Mouse (Mus musculus): ENCODE results near the gene Mindy4. TPM values are rescaled to one million over a fixed set of nuclear protein-coding genes. Genes with fewer than 3 reads are reported as not detected.

Mindy4 gene
- polyA plus RNA-seq, 1 experiment from 2014 or later, result 1.4 TPM

DNA sequence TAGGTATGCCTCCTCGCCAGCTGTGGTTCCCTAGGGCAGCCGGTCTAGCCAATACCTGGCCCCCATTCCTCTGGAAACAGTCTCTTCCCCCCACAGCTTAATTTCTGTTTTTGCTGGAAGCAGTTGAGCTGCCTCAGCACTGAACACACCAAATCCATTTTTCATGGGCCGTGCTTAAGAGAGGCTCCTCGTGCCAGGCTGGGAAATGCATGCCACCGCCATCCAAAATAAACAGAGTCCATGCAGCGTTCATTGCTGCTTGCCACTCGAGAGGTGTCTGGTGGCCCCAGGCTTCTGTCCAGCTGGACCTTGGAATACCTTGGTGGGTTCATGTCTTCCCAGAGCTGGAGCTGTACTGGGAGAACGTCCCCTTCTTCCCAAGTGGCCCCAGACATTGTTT is 77.8 kb downstream of the Mindy4 start:
- Histone ChIP-seq H3K36me3 (no peaks in the 10 kb centered on the region), H3K4me3 (replicated peaks) (no peak overlapping the region), H3K27me3 (no peaks in the 10 kb centered on the region), H3K4me2 (no peak overlapping the region), H3K4me1 (replicated peaks) (peaks cover 51% of the 10 kb centered on the region), H3K27ac (no peak overlapping the region), H3K9me3 (replicated peaks) (no peaks in the 10 kb centered on the region), H3K9ac (no peak overlapping the region)
- ATAC-seq (ENCODE audit: low read depth) (no peak), DNase-seq (no peak)
- WGBS (ENCODE audit: insufficient replicate concordance), result 83% methylated on average over 8 of the region's 8 CpGs

GRCm38 (mm10) chr6:55281687-55282086 is 78.5 kb downstream of the Mindy4 start:
- Histone ChIP-seq H3K9ac (no peak overlapping the region), H3K27ac (0 out of 2 replicates have a peak overlapping the region, but pooled peaks have one; percentile 16), H3K4me2 (no peak overlapping the region), H3K9me3 (replicated peaks) (no peaks in the 10 kb centered on the region), H3K4me3 (replicated peaks) (no peak overlapping the region), H3K27me3 (no peaks in the 10 kb centered on the region), H3K4me1 (replicated peaks) (peaks cover 44% of the 10 kb centered on the region), H3K36me3 (no peaks in the 10 kb centered on the region)
- ATAC-seq (ENCODE audit: low read depth), result no peak
- DNase-seq, result no peak
- 49% methylated on average over 7 of the region's 7 CpGs for WGBS (ENCODE audit: insufficient replicate concordance)

GRCm38 (mm10) chr6:55282348-55282747 is 79.2 kb downstream of the Mindy4 start:
- no peak overlapping the region for H3K27ac ChIP-seq
- WGBS (ENCODE audit: insufficient replicate concordance), result 77% methylated on average over 8 of the region's 8 CpGs
- DNase-seq (no peak), ATAC-seq (ENCODE audit: low read depth) (no peak)
- peaks cover 39% of the 10 kb centered on the region for H3K4me1 ChIP-seq (replicated peaks)
- no peaks in the 10 kb centered on the region for H3K27me3 ChIP-seq
- no peak overlapping the region for H3K9ac ChIP-seq
- no peak overlapping the region for H3K4me2 ChIP-seq
- no peak overlapping the region for H3K4me3 ChIP-seq (replicated peaks)
- no peaks in the 10 kb centered on the region for H3K36me3 ChIP-seq
- H3K9me3 ChIP-seq (replicated peaks), result no peaks in the 10 kb centered on the region

DNA sequence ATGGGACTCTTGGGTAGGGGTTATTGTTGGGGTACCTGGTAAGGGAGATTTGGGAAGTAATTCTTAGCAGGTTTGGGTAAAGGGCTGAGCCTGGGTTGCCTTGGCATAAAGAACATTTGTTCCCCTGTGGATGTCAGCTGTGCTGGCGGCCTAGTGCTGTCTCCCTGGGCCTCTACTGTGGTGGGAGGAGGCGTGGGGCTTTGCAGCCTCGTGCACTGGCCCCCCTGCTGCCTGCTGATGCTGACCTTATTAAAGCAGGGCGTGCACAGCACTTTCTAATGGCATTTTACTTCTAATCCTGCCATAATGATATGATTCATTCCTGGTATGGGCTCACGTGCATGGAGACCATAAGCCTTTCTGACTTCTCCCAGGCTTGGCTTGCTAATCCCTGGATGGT is 82.0 kb downstream of the Mindy4 start:
- no peak for DNase-seq
- Histone ChIP-seq H3K4me3 (replicated peaks) (no peak overlapping the region), H3K27ac (no peak overlapping the region), H3K9ac (no peak overlapping the region), H3K4me1 (replicated peaks) (peaks cover 20% of the 10 kb centered on the region), H3K4me2 (no peak overlapping the region), H3K9me3 (replicated peaks) (no peaks in the 10 kb centered on the region), H3K36me3 (no peaks in the 10 kb centered on the region), H3K27me3 (no peaks in the 10 kb centered on the region)
- whole genome bisulfite sequencing (ENCODE audit: insufficient replicate concordance), result 57% methylated on average over 5 of the region's 5 CpGs
- ATAC-seq (ENCODE audit: low read depth), result no peak

DNA sequence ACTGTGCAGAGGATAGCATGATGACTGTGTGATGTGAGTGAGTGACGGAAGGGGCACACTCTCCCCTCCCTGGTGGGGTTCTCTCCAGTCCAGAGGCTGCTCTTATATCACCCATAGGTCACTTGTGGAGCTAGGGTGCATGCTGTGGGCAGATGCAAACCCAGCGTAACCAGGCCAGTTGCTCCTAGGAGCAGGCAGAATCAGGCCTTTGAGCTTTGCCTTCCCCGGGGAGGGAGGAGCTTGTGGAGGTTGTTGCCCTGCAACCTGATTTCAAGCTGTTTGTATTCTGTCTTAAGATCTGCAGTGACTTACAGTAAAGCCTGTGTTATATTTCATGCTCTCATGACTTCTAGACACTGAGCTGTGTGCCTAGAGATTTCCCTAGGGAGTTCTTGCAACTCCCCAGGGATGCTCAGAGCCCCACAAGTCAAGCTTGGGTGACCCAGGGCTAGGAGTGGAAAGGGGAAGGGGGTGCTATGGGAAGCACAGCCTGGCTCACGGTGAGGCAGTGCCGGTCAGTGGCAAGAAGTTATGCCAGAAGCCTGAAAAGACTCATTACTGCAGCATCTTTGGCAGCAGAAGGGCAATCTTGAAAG is 84.9 kb downstream of the Mindy4 start:
- DNase-seq (no peak), ATAC-seq (ENCODE audit: low read depth) (peak; percentile 49)
- 70% methylated on average over 5 of the region's 5 CpGs for WGBS (ENCODE audit: insufficient replicate concordance)
- no peaks in the 10 kb centered on the region for H3K9me3 ChIP-seq (replicated peaks)
- H3K4me2 ChIP-seq, result no peak overlapping the region
- peaks cover 19% of the 10 kb centered on the region for H3K4me1 ChIP-seq (replicated peaks)
- no peak overlapping the region for H3K27ac ChIP-seq
- H3K9ac ChIP-seq, result no peak overlapping the region
- no peak overlapping the region for H3K4me3 ChIP-seq (replicated peaks)
- H3K36me3 ChIP-seq, result no peaks in the 10 kb centered on the region
- no peaks in the 10 kb centered on the region for H3K27me3 ChIP-seq

DNA sequence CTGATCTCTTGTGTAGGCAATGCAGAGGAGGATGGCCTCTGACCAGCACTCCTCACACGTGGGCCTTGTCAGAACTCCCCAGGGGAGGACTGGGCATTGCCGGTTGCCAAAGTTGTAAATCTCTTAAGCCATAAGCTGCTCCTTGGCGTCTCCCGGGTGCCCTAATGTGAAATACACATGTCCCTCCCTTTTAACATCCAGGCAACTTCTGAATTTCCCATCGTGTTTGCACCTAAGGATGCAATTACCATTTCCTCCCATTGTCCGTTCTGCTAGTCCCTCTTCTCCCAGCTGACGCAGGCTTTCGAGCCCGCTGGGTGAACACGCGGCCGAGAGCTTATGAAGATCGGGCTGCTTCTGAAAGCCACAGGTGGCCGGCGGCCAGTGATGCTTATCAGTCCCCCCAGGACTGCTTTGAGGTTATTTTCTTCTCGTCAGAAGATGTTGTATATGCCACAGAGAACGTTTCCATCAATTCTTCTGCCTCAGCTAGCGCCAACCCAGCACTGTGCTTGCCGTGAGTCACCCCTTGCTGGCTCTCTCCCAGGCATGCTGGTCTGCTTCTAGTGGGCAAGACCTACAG is 91.5 kb downstream of the Mindy4 start:
- DNase-seq (no peak), ATAC-seq (ENCODE audit: low read depth) (no peak)
- Histone ChIP-seq H3K27ac (no peak overlapping the region), H3K27me3 (no peaks in the 10 kb centered on the region), H3K4me2 (no peak overlapping the region), H3K9ac (no peak overlapping the region), H3K4me1 (replicated peaks) (peaks cover 24% of the 10 kb centered on the region), H3K9me3 (replicated peaks) (no peaks in the 10 kb centered on the region), H3K36me3 (no peaks in the 10 kb centered on the region), H3K4me3 (replicated peaks) (no peak overlapping the region)
- WGBS (ENCODE audit: insufficient replicate concordance), result 54% methylated on average over 19 of the region's 19 CpGs

DNA sequence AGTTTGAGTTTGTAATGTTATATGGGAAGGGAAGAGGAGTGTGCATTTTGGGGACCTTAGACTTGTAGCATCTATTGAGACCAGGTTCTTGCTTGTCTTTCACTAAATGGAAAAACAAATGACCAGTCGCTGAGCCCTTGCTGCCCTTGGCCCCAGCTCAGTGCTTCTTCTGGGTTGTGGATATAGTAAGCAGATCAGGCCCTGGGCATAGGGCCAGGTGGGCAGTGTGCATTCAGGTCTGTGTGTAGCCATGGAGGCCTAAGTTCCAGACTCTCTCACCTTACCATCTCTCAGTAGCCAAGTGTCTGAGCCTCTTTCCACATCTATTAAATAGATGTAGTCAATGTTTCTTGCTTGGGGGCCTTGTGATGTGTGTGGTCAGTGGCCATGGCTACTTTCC is 92.1 kb downstream of the Mindy4 start:
- Histone ChIP-seq H3K9ac (no peak overlapping the region), H3K36me3 (no peaks in the 10 kb centered on the region), H3K9me3 (replicated peaks) (no peaks in the 10 kb centered on the region), H3K27ac (no peak overlapping the region), H3K4me2 (no peak overlapping the region), H3K27me3 (no peaks in the 10 kb centered on the region), H3K4me1 (replicated peaks) (peaks cover 31% of the 10 kb centered on the region), H3K4me3 (replicated peaks) (no peak overlapping the region)
- ATAC-seq (ENCODE audit: low read depth) (no peak), DNase-seq (no peak)
- WGBS (ENCODE audit: insufficient replicate concordance), result 87% methylated on average over 1 of the region's 1 CpGs

DNA sequence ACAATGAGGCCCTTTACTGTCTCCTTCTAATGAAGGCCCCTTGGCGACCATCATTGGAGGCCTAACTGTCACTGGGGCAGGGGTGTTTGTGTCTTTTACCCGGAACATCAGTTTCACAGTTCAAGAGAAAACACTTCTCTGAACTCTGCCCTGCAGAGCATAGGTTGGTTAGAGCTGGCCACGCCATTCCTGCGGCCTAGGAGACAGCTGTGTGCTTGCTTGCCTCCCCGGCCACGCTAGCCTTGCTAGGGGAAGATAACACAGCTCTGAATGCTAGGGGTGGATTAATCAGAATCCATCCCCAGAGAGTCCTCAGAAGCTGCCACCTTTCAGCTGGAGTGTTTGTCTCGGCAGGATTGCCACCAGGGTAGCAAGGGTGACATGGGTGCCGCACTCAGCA is 96.3 kb downstream of the Mindy4 start:
- peak; percentile 22 for DNase-seq
- no peaks in the 10 kb centered on the region for H3K9me3 ChIP-seq (replicated peaks)
- no peak overlapping the region for H3K4me3 ChIP-seq (replicated peaks)
- no peak overlapping the region; the same call in 1 of the 2 replicates for H3K9ac ChIP-seq
- no peaks in the 10 kb centered on the region for H3K36me3 ChIP-seq
- no peaks in the 10 kb centered on the region for H3K27me3 ChIP-seq
- H3K4me2 ChIP-seq, result no peak overlapping the region
- H3K27ac ChIP-seq, result peak overlapping the region; percentile 8
- 31% methylated on average over 8 of the region's 8 CpGs for WGBS (ENCODE audit: insufficient replicate concordance)
- ATAC-seq (ENCODE audit: low read depth), result peak; percentile 83
- H3K4me1 ChIP-seq (replicated peaks), result peaks cover 38% of the 10 kb centered on the region

DNA sequence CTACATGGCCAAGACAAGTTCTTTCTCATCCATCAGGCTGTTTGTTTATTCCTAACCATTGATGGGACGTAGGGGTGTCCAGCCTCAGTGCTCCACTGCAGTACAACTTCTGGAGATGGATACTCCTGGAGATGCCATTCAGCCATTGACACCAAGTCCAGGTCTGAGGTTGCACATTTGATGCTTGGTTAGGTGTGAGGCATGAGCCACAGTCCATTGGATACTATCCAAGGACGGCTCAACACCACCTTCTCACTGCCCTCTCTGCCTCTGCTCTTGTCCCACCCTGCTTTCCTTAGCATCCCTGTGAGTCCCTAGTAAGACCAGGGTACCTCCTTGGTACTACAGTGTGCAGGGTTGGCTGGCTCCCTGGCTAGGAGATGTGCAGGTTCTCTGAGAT is 96.7 kb downstream of the Mindy4 start:
- WGBS (ENCODE audit: insufficient replicate concordance), result 72% methylated on average over 2 of the region's 2 CpGs
- H3K27me3 ChIP-seq, result no peaks in the 10 kb centered on the region
- H3K4me2 ChIP-seq, result no peak overlapping the region
- DNase-seq, result no peak
- peak; percentile 8 for ATAC-seq (ENCODE audit: low read depth)
- H3K4me1 ChIP-seq (replicated peaks), result peaks cover 35% of the 10 kb centered on the region
- no peak overlapping the region for H3K4me3 ChIP-seq (replicated peaks)
- H3K27ac ChIP-seq, result no peak overlapping the region
- H3K36me3 ChIP-seq, result no peaks in the 10 kb centered on the region
- no peaks in the 10 kb centered on the region for H3K9me3 ChIP-seq (replicated peaks)
- no peak overlapping the region for H3K9ac ChIP-seq

DNA sequence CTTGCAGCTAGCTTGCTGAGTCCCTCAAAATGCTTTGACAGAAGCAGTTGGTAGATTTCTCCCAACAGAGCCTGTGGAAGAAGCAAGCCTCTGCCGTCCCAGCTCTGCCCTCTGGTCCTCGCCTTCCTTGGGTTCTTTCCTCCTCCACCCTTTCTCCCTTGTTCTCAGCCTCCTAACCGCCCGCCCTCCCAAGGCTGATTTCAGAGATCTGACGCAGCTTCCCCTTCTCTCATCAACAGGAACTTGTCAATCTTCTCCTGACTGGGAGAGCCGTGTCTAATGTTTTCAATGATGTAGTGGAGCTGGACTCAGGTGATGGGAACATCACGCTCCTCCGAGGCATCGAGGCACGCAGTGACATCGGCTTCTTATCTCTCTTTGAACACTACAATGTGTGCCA is 97.5 kb downstream of the Mindy4 start:
- Histone ChIP-seq H3K36me3 (no peaks in the 10 kb centered on the region), H3K4me1 (replicated peaks) (peaks cover 35% of the 10 kb centered on the region), H3K4me3 (replicated peaks) (no peak overlapping the region), H3K9me3 (replicated peaks) (no peaks in the 10 kb centered on the region), H3K4me2 (no peak overlapping the region), H3K27me3 (no peaks in the 10 kb centered on the region), H3K27ac (no peak overlapping the region), H3K9ac (no peak overlapping the region)
- WGBS (ENCODE audit: insufficient replicate concordance), result 46% methylated on average over 11 of the region's 11 CpGs
- no peak for DNase-seq
- ATAC-seq (ENCODE audit: low read depth), result no peak

- Histone ChIP-seq H3K4me3 (replicated peaks) (no peak overlapping the region), H3K9me3 (replicated peaks) (no peaks in the 10 kb centered on the region), H3K36me3 (no peaks in the 10 kb centered on the region), H3K27ac (no peak overlapping the region), H3K9ac (no peak overlapping the region), H3K27me3 (no peaks in the 10 kb centered on the region), H3K4me1 (replicated peaks) (peaks cover 26% of the 10 kb centered on the region), H3K4me2 (no peak overlapping the region)
- WGBS (ENCODE audit: insufficient replicate concordance), result 65% methylated on average over 2 of the region's 2 CpGs
- DNase-seq (no peak), ATAC-seq (ENCODE audit: low read depth) (no peak)
These were observed 107.0 kb downstream of the Mindy4 start for GRCm38 (mm10) chr6:55310179-55310578.

DNA sequence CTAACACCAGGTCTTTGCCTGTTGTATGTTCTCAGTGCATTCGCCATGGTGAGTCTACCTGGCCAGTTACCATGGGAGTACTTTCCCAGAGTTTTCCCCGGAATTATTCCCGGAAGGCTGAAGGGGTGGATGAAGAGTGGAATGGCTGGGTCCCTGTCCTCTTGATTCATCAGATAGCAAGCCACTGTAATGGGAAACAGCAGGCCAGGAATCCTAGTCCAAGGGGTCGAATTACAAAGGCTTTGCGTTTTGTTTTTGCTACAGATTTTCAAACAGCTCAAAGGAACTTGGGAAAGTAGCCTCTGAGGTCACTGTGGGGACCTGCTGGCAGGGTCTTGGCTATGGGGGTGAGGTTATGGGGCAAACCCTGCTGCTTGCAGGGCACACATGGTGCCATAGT is 108.8 kb downstream of the Mindy4 start:
- ATAC-seq (ENCODE audit: low read depth), result no peak
- no peak for DNase-seq
- 72% methylated on average over 5 of the region's 5 CpGs for WGBS (ENCODE audit: insufficient replicate concordance)

More for the DNA sequence above, 108.8 kb downstream of the Mindy4 start:
- Histone ChIP-seq H3K36me3 (no peaks in the 10 kb centered on the region), H3K27me3 (no peaks in the 10 kb centered on the region), H3K4me3 (replicated peaks) (no peak overlapping the region), H3K9ac (no peak overlapping the region; the same call in 1 of the 2 replicates), H3K27ac (no peak overlapping the region), H3K4me2 (no peak overlapping the region), H3K9me3 (replicated peaks) (no peaks in the 10 kb centered on the region), H3K4me1 (replicated peaks) (peaks cover 26% of the 10 kb centered on the region)

Data from liver, embryonic 13.5 days (tissue).